Mouse (Mus musculus) intestine, embryonic 16.5 days (tissue): ENCODE measurements around the gene Lrp3. TPM values are rescaled to one million over a fixed set of nuclear protein-coding genes. Genes with fewer than 3 reads are reported as not detected.

Experiments
- ATAC-seq: fragments of 200-750 bp; cut with Nextera tagmentation; 2 replicates; pipeline ENCODE4 v1.8.0; 2017; ENCODE audit warnings: moderate TSS enrichment, moderate library complexity
- H3K27ac ChIP-seq: fragments of 300-500 bp; sonication (generic); 2 replicates; pipeline ENCODE4 v1.5.1; 2014; ENCODE audit warnings: mild to moderate bottlenecking, low read length
- H3K27me3 ChIP-seq: fragments of 300-500 bp; sonication (generic); replicated peaks from 2 replicates; pipeline ENCODE4 v1.6.1; 2014; ENCODE audit warnings: low read length, control low read depth, mixed read lengths; ENCODE audit not compliant: control insufficient read depth, insufficient read depth
- H3K36me3 ChIP-seq: fragments of 300-500 bp; sonication (generic); 2 replicates; pipeline ENCODE4 v1.6.1; 2014; ENCODE audit warnings: low read length, control low read depth; ENCODE audit not compliant: control insufficient read depth, insufficient read depth
- H3K4me1 ChIP-seq: fragments of 300-500 bp; sonication (generic); 2 replicates; pipeline ENCODE4 v1.6.1; 2014; ENCODE audit warnings: low read length, control low read depth, mixed read lengths; ENCODE audit not compliant: control insufficient read depth, insufficient read depth
- H3K4me2 ChIP-seq: fragments of 300-500 bp; sonication (generic); 2 replicates; pipeline ENCODE4 v1.6.1; 2014; ENCODE audit warnings: low read depth, low read length, control low read depth
- H3K4me3 ChIP-seq: fragments of 300-500 bp; sonication (generic); 2 replicates; pipeline ENCODE4 v1.5.1; 2014; ENCODE audit warnings: mild to moderate bottlenecking, low read length
- H3K9ac ChIP-seq: fragments of 300-500 bp; sonication (generic); 2 replicates; pipeline ENCODE4 v1.6.1; 2014; ENCODE audit warnings: low read depth, low read length
- H3K9me3 ChIP-seq: fragments of 300-500 bp; sonication (generic); 2 replicates; pipeline ENCODE4 v1.6.1; 2016; ENCODE audit warnings: low read length, control low read depth; ENCODE audit not compliant: control insufficient read depth
- WGBS: fragments of 180-500 bp; shearing (Covaris S2); extraction: QIAGEN DNeasy Blood & Tissue Kit; methylation state at CpG from one replicate; pipeline ENCODE4 v1.1.7; 2014; 5-methylcytosine and 5-hydroxymethylcytosine counted together
- polyA plus RNA-seq: library from polyadenylated mRNA; unstranded; fragments of >200 nt; fragmentation: Nextera tagmentation; extraction: Ambion mirVana; gene quantifications from 2 replicates; pipeline ENCODE4 v1.2.1, GENCODE M21; 2015

Gene Lrp3
- polyA plus RNA-seq, 1 experiment from 2014 or later, result 3.3 TPM

- no peak for ATAC-seq
- H3K36me3 ChIP-seq, result no peaks in the 10 kb centered on the region
Measured at GRCm38 (mm10) chr7:35175533-35175932, 39.8 kb downstream of the Lrp3 start.

GRCm38 (mm10) chr7:35172519-35172918 is 42.8 kb downstream of the Lrp3 start:
- H3K27ac ChIP-seq, result no peak overlapping the region
- WGBS, result 80% methylated on average over 4 of the region's 4 CpGs
- no peak for ATAC-seq
- no peak overlapping the region for H3K4me3 ChIP-seq
- H3K27me3 ChIP-seq, result no peaks in the 10 kb centered on the region
- no peaks in the 10 kb centered on the region for H3K9me3 ChIP-seq
- H3K4me2 ChIP-seq, result peak overlapping the region; percentile 35; the same call in 1 of the 2 replicates
- H3K9ac ChIP-seq, result peak overlapping the region; percentile 48
- peaks cover 7% of the 10 kb centered on the region for H3K4me1 ChIP-seq
- H3K36me3 ChIP-seq, result no peaks in the 10 kb centered on the region

More at GRCm38 (mm10) chr7:35175533-35175932, 39.8 kb downstream of the Lrp3 start:
- Histone ChIP-seq H3K4me2 (no peak overlapping the region), H3K9ac (no peak overlapping the region), H3K9me3 (0 out of 2 replicates have a peak, but pooled peaks cover 2% of the 10 kb centered on the region), H3K27ac (no peak overlapping the region), H3K4me3 (no peak overlapping the region), H3K4me1 (peaks cover 7% of the 10 kb centered on the region), H3K27me3 (no peaks in the 10 kb centered on the region)
- WGBS, result 70% methylated on average over 4 of the region's 4 CpGs

- Histone ChIP-seq H3K4me1 (peaks cover 7% of the 10 kb centered on the region), H3K4me2 (peak overlapping the region; percentile 35; the same call in 1 of the 2 replicates), H3K4me3 (no peak overlapping the region), H3K27me3 (no peaks in the 10 kb centered on the region), H3K9ac (peak overlapping the region; percentile 48), H3K27ac (no peak overlapping the region), H3K36me3 (no peaks in the 10 kb centered on the region), H3K9me3 (no peaks in the 10 kb centered on the region)
- WGBS, result 2% methylated on average over 16 of the region's 16 CpGs
- ATAC-seq, result peak; percentile 73
Measured at GRCm38 (mm10) chr7:35171867-35172382, 43.4 kb downstream of the Lrp3 start.

DNA sequence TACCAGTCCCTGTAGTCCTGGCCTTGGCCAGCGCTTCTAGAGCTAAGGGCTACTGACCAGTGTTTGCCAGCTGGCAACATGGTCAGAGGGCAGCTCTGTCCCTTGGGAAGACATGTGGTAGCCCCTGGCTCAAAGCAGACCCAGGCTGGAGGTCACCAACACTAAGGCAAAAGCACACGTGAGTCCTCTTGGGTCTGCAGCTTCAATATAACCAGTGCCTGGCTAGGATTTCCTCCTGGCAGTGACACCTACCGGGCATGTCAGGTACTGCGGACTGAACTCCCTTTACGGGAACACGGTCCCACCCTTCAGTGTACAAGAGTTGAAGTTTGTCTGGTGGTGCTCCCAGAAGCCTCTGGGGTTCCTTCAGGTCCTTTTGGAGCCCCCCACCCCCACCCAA is 46.0 kb downstream of the Lrp3 start:
- Histone ChIP-seq H3K9me3 (no peaks in the 10 kb centered on the region), H3K4me1 (peaks cover 7% of the 10 kb centered on the region), H3K9ac (no peak overlapping the region), H3K4me3 (no peak overlapping the region), H3K27ac (no peak overlapping the region), H3K4me2 (no peak overlapping the region), H3K27me3 (no peaks in the 10 kb centered on the region), H3K36me3 (no peaks in the 10 kb centered on the region)
- ATAC-seq, result peak; percentile 64; the same call in 1 of the 2 replicates
- WGBS, result 17% methylated on average over 6 of the region's 6 CpGs

DNA sequence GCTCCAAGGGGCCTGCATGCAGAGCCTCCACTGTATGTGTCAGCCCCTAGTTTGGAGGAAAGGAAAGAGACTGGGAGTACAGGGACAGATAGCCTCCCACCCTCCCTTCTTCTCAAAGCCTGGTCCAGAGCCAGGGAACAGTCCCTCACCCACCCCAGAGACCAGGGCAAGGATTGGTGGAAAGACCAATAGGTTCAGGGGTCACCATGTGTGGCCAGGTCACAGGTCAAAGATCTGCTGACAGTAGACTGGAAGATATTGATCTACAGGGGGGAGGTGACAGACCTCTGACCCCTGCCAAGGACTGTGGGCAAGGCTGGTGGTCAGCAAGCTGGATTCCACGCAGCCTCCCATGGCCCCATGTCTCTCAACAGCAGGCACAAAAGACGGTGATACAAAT is 47.4 kb downstream of the Lrp3 start:
- no peak overlapping the region for H3K4me2 ChIP-seq
- H3K4me1 ChIP-seq, result peaks cover 7% of the 10 kb centered on the region
- ATAC-seq, result no peak
- no peaks in the 10 kb centered on the region for H3K27me3 ChIP-seq
- no peaks in the 10 kb centered on the region for H3K9me3 ChIP-seq
- H3K9ac ChIP-seq, result no peak overlapping the region
- H3K36me3 ChIP-seq, result no peaks in the 10 kb centered on the region
- whole genome bisulfite sequencing, result 72% methylated on average over 2 of the region's 2 CpGs
- H3K4me3 ChIP-seq, result no peak overlapping the region
- H3K27ac ChIP-seq, result no peak overlapping the region

GRCm38 (mm10) chr7:35166988-35167387 is 48.3 kb downstream of the Lrp3 start:
- Histone ChIP-seq H3K36me3 (no peaks in the 10 kb centered on the region), H3K9ac (no peak overlapping the region), H3K4me3 (no peak overlapping the region), H3K9me3 (no peaks in the 10 kb centered on the region), H3K27me3 (no peaks in the 10 kb centered on the region), H3K4me2 (no peak overlapping the region), H3K27ac (no peak overlapping the region), H3K4me1 (peaks cover 3% of the 10 kb centered on the region)
- no peak for ATAC-seq
- 79% methylated on average over 5 of the region's 5 CpGs for WGBS

DNA sequence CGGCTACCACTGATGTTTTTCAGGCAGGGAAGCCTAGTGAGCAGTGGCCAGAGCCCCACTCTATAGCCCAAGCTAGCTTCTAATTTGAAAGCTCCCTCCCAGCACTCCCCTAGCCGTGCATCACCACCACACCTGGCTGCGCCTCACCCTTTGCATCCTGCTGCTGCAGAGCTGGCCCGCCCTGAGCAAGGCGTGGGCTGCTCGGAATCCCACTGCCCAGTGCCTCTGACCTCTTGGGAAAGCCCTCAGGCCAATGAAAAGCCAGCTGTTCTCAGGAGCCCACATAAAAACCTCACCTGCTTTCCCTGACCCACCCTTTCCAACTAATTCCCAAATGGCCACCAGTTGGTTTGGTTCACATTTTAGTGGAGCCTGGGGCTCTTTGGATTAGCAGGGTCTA is 51.2 kb downstream of the Lrp3 start:
- WGBS, result 68% methylated on average over 6 of the region's 6 CpGs
- ATAC-seq, result no peak
- H3K9ac ChIP-seq, result no peak overlapping the region
- H3K27ac ChIP-seq, result no peak overlapping the region
- H3K27me3 ChIP-seq, result no peaks in the 10 kb centered on the region
- no peak overlapping the region for H3K4me3 ChIP-seq
- no peaks in the 10 kb centered on the region for H3K4me1 ChIP-seq
- H3K36me3 ChIP-seq, result no peaks in the 10 kb centered on the region
- no peak overlapping the region for H3K4me2 ChIP-seq
- H3K9me3 ChIP-seq, result no peaks in the 10 kb centered on the region

DNA sequence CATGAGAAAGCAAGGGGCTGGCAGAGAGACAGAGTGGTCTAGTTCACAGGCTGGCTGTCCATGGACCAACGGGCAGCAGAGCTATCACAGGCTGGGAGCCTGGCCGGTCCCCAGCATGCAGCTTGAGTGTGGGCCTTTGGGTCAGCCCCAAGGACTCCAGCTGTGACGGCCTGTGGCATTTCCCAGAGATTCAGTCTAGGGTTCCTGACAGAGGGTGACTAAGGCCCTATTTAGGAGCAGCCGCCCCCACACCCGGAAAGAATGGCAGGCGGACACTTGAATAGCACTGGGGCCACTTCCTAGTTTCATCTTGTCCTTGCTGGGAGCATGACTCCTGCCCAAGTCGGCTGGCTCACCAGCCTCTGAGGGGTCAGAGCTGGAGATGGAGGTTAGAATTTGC is 51.7 kb downstream of the Lrp3 start:
- Histone ChIP-seq H3K9me3 (no peaks in the 10 kb centered on the region), H3K36me3 (no peaks in the 10 kb centered on the region), H3K9ac (no peak overlapping the region), H3K27me3 (no peaks in the 10 kb centered on the region), H3K4me1 (no peaks in the 10 kb centered on the region), H3K4me2 (no peak overlapping the region), H3K4me3 (no peak overlapping the region), H3K27ac (no peak overlapping the region)
- WGBS, result 72% methylated on average over 7 of the region's 7 CpGs
- ATAC-seq, result no peak

DNA sequence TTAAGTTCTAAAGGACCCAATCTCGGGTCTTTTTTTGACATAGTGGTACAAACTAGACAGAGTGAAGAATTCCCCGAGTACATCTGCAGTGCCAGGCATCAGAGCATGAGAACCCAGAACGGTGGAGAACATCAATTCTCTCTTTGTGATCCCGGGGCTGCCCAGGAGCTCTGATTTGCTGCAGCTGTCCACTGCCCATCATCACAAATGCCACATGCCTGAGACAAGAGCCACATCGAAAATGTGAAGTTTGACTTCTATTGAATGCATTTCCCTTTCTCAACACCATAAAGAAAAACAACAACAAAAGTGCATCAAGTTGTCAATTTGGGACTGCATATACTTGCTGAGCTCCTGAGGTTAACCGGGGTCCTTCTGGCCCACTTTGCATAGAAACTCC is 52.9 kb downstream of the Lrp3 start:
- ATAC-seq, result no peak
- Histone ChIP-seq H3K4me2 (no peak overlapping the region), H3K9me3 (no peaks in the 10 kb centered on the region), H3K27me3 (no peaks in the 10 kb centered on the region), H3K27ac (no peak overlapping the region), H3K36me3 (no peaks in the 10 kb centered on the region), H3K4me3 (no peak overlapping the region), H3K9ac (no peak overlapping the region), H3K4me1 (no peaks in the 10 kb centered on the region)
- WGBS, result 78% methylated on average over 6 of the region's 6 CpGs

DNA sequence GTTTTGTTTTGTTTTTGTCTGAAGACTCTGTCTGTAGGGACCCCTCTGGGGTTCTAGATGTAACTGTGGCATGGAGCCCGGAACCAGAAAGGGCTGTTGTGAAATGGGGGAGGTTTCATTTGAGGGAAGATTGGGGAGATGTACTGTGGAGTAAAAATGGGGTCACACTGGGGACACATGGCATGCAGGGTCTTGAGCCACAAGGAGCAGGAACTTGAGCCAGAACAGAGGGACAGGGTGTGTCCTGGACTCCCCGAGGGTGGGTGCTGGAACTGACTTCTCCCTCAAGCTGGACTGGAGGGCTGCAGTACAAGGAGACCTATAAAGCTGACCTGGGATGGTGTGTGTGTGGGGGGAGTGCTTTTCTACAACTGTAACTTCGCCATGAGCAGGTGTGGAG is 57.8 kb downstream of the Lrp3 start:
- Histone ChIP-seq H3K4me1 (no peaks in the 10 kb centered on the region), H3K9ac (no peak overlapping the region), H3K36me3 (no peaks in the 10 kb centered on the region), H3K27ac (no peak overlapping the region), H3K9me3 (no peaks in the 10 kb centered on the region), H3K27me3 (no peaks in the 10 kb centered on the region), H3K4me2 (no peak overlapping the region), H3K4me3 (no peak overlapping the region)
- no peak for ATAC-seq
- 72% methylated on average over 3 of the region's 3 CpGs for WGBS
